Mouse (Mus musculus) urinary bladder, adult 2 months (tissue): ENCODE data around the gene Sap30l. TPM values are rescaled to one million over a fixed set of nuclear protein-coding genes. Genes with fewer than 3 reads are reported as not detected.
"Not testable (repeated sequence)": the region's sequence is repeated elsewhere in the genome, so short reads cannot be mapped to it uniquely, and the experiment has no call there.

ENCODE experiments used
- DNase-seq: peaks from one replicate; pipeline ENCODE4 v3.0.0; 2022; ENCODE audit warnings: low spot score
- polyA plus RNA-seq: library from polyadenylated mRNA; depleted of rRNA; stranded (reverse); fragments of >200 nt; gene quantifications from 2 replicates; pipeline ENCODE4 v1.2.3, GENCODE M21; 2012

Sap30l gene
- polyA plus RNA-seq, 1 experiment = 23.5 TPM

DNA sequence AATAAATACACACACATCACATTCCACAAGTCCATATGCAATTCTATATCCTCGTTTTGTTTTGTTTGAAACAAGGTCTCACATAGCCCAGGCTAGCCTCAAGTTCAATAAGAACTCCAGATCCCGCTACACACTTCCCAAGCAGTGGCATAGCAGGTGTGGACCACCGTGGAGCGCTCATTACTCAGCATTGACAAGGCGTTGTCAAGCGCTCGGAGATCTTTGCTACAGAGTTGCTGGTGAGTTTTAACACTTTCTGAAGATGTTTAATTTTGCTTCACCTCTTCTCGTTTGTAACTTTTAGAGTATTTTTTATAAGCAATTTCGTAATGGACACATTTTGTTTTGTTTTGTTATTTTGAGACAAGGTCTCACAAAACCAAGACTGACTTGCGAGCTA, 2.0 kb upstream of the Sap30l start:
- no peak for DNase-seq

DNA sequence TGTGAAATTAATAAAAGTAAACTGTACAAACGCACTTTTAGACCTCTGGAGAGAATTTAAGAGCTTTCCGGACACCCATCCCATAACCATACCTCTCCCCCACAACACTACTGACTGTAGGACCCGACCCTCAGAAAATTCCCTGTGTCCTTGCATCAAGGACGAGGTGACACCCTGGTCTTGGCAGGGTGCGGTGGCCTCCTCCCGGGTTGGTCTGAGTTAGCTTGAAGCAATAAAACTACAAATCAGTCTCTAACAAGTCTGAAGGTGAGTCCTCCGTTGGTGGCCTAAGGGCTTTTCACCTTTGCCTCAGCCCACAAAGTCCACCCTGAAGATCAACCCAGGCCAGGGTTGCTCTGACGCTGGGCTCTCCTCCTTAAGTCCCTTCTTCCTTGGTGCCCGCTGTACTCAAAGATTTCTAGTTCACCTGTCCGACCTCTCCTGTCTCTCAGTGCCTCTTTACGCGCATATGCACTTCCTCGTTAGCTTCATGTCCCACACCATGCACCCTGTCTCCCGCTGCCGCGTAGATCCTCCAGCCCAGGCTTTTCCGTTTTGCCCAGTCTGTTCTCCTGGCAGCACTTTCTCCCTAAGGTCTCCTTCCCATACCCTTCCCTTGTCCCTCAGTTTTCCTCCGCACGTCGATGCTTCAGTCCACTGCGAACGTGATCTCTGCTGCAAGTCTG, 1.0 kb upstream of the Sap30l start:
- no peak for DNase-seq

DNA sequence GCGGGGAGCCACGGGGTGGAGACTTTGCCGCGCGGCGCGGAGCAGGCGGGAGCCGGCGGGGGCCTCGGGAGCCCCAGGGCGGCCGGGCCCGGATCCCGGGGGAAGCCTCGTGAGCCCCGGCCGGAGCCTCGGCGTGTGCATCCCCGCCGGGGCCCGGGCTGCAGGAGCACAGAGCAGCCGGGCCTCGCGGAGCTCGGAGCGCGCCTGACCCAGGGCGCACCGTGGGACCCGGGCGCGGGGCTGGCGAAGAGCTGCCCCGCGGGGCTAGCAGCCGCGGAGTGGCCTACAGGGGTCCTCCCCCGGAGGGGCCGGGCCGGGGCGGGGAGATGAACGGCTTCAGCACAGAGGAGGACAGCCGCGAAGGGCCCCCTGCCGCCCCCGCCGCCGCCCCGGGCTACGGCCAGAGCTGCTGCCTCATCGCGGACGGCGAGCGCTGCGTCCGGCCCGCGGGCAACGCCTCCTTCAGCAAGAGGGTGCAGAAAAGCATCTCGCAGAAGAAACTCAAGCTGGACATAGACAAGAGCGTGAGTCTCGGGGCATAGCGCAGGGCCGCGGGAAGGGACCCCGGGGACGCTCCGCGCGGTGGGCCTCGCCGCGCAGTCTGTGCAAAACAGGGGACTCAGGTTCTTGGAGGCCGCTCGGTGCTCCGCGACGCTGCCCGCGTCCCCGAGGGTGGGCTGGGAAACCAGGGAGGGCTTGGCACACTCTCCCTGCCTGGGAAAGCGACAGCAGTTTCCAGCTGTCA, 501 bp downstream of the Sap30l start:
- peak; percentile 69 for DNase-seq

DNA sequence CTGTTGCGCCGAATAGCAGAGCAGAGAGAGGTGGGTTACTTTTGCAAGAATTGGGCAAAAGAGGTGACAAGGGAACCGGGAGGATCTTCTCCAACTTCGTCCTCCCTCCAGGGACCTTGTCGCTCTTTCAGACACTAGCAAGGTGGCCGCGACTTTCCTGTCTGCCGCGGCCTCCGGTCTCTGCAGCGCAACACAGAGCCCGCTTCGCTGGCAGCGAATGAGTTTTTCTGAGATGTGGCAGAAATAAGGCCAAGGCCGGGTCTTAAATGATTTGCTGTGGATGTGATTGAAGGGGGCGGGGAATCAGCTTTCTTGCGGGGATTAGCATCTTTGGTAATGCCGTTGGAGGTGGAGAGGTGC, 1.1 kb downstream of the Sap30l start:
- DNase-seq = no peak

DNA sequence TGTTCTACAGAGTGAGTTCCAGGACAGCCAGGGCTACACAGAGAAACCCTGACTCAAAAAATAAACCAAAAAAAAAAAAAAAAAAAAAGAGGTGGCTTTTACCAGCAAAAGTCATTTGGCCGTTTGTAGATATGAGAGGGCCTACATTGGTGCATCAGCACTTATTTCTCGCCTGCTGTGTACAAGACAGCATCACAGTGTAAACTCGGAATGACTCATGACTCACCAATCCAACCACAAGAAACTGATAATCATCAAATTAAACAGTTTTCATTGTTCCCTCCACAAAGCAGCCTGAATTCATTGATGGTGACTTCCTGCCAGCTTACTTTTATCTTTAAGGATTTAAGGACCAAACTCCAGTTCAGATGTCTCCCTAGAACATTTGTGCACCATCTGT, 3.6 kb downstream of the Sap30l start:
- no peak for DNase-seq

DNA sequence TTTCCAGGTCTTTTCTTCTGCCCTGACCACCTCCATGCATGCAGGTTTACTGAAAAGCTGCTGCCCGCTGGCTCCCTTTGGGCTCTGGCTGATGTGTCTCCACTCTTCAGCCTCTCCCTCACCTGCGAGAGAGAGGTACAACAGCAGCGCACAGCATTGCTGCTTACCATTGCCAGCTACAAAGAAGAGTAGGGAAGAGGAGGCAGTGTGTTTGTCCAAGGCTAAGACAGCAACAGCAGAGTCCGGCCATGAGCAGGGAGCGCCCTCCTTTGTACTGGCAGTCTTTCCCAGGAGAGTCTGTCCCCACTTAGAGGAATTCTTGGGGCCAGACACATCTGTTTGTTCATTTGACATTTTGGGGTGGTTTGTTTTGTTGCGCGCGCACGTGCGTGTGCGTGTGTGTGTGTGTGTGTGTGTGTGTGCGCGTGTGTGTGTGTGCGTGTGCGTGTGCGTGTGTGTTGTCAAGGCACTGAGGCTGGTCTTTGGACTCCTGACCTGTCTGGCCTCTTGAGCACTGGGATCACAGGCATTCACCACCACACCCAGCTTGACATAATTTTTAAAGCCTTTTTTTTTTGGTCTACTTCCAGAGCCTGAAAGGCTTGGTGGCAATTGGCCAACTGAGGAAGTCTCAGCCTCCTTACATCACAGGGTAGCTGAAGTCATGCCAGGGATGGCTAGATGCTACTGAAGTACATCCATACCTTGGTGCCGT, 7.7 kb downstream of the Sap30l start:
- no peak for DNase-seq

DNA sequence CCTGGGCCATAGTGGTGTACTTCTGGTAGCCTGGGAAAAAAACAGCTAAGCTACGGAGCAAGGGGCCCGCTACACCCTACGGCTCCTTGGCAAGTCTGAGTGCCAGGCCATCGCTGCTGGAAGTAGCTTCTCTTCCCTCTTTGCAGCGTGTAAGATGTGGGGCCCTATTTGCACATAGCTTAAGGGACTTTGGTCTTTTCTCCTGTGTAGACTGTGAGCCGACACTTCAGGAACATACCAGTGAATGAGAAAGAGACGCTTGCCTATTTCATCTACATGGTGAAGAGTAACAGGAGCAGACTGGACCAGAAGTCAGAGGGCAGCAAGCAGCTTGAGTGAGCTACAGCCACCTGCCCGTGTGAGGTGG, 8.3 kb downstream of the Sap30l start:
- no peak for DNase-seq

DNA sequence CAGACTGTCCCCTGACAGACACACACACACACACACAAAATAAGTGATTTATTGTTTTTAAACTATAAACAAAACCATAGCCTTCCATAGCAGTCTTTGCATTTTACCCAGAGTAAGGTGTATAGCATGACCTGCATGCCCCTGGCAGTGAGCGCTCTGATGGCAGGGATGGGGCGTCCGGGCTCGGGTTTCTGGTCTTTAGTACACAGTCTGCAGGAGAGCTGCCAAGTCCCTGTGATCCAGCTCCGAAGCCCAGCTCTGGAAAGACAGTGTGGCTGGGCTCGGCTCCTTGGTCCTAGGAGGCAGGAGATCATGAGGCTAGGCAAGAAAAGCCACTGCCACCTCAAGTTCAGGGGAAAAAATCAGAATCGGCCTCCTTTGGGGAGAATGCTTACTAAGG, 9.6 kb downstream of the Sap30l start:
- no peak for DNase-seq

DNA sequence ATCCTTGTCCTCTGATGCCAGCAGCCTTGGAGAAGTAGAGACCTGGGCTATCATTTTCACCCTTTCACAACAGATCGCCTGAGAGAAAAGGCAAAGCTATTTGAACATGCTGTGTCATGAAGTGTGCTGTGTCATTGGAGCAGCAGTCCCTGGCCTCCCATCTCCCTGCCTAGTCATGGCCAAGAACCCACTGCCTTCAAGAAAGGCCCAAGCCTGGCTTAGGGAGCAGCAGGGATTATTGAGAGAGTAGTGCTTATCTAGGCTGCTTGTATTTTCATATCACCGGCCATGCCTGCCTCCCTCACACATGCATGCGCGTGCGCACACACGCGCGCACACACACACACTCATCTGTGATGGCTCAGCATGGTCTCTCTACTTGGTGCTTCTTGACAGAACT, 10.8 kb downstream of the Sap30l start:
- no peak for DNase-seq

DNA sequence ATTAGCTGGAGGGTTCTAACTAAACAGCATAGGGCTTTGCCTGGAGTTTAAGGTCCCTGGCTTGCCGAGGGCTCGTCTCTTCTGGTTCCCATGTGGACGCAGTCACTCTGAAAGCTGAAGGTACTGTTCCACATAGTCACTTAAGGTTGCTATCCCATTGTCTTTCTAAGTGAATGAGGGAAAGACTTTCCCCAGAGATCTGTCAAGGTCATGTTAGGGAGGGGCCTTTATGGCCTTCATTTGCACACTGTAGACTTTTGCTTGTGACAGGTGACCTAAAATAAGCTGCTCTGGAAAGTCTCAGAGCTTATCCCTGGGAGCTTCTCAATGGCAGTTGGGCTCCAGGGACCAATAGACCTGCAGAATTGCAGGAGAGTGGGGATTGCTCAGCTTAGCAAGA, 12.2 kb downstream of the Sap30l start:
- no peak for DNase-seq

DNA sequence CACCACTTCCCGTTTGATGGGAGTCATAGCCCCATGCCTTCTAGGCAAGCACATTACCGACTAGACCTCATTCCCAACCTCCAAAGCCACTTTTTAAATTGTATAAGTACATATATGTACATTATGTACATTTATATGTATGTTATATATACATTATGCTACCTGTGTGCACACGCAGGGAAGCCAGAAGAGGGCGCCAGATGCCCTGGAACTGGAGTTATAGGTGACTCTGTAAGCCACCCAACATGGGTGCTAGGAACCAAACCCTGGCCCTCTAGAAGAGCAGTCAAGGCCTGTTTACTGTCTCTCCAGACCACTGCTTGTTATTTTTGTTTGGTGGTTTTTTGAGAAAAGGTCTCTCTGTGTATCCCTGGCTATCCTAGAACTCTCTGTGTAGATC, 16.8 kb downstream of the Sap30l start:
- DNase-seq = no peak

DNA sequence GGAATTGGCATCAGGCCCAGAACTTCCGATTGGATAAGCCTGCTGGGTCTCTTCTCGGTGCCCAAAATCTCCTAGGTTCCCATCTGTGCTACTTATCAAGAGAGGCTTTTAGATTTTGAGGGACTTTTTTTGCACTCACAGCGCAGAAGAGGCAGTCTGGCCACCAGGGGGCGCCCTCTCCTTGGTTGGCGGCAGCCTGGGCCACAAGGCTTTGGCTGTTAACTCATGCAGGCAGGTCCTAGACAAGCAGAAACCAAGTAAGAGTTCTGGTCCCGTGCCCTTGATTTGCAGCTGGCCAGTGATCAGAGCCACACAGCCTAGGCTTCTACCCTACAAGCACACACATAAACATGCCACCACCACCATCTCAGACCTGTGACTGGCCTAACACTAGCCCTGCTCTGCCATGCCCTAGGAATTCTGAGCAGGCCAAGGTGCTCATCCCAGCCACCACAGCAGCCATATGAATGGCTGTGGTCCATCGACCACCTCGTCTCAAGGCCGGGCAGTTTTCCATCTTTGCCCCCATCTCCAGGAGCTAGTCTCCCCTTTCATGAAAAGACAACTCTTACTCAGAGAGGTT, 18.7 kb downstream of the Sap30l start:
- DNase-seq = peak; percentile 85

DNA sequence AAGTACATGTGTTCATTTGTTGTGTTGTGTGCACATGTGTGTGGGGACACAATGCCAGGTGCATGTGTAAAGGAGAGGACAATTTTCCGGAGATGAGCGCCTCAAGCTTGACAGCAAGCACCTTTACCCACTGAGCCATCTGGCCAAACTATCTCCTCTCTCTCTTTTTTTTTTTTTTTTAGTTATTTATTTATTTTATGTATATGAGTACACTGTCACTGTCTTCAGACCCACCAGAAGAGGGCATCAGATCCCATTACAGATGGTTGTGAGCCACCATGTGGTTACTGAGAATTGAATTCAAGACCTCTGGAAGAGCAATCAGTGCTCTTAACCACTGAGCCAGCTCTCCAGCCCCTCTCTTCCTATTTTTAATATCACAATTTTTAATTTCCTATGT, 21.7 kb downstream of the Sap30l start:
- not testable (repeated sequence) for DNase-seq

DNA sequence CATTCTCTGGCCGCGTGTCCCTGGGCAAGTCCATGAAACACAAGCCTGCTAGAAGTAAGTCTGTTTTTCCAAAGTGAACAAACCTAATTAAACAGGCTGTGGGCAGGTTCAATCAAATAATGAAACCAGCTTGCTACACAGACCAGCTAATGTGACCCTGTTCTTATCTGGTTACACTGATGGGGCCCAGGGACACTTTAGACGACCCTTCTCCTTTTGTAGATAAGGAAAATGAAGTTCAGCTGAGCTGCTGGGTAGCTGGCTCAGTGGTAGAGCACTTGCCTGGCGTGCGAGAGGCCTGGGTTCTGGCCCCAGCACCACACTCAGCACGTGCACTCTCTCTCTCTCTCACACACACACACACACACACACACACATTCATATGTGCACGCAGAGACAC, 22.3 kb downstream of the Sap30l start:
- DNase-seq = no peak

DNA sequence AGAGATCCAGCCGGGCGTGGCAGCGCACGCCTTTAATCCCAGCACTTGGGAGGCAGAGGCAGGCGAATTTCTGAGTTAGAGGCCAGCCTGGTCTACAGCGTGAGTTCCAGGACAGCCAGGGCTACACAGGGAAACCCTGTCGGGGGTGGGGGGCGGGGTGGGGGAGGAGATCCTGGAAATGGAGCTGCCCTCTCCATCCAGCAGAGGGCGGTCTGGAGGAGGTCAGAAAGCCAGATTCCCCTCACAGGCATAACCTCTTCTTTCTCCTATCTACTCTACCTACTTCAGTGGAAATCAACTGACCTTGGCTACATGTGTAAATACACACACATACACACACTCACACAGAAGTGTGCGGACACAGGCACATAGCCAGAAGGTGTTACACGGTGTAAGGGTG, 23.8 kb downstream of the Sap30l start:
- not testable (repeated sequence) for DNase-seq

DNA sequence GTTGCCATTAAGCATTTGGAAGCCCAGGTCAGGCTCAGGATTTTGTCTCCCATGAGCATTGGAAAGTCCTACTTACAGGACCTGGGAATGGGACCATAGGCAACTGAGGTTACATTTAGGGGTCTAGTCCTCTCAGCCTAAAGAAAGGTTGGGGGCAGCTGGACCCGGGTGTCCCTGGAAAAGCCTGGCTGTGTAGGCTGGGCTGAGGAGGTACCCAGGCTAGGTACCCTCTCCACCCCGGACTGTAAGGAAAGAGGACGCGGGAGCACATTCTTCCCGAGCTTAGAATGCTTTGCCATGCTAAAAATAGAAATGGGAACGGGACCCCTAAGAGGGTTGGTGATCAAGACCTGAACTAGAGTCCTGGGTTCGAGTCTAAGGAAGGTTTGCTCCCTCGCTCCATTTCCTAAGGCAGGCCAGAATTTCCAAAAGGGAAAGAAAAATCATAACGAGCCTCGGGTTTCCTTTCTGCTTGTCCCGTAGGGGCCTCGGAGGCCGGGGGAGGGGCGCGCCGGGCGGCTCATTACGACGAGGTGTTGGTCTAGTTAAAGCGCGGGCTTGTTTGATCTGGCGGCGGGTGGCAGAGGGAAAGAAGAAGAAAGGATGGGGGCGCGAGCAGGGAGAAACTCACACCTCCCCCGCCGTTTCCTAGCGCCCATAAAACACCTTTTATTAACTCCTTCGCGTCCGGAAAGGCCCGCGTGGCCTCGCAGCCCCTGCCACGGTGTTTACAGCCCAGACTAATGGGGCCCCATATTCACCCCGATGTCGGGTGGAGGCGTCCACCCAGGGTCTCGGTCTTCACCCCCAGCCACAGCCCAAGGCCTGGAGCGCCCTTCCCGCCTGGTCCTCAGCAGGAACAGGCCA, 25.8 kb downstream of the Sap30l start:
- no peak for DNase-seq

DNA sequence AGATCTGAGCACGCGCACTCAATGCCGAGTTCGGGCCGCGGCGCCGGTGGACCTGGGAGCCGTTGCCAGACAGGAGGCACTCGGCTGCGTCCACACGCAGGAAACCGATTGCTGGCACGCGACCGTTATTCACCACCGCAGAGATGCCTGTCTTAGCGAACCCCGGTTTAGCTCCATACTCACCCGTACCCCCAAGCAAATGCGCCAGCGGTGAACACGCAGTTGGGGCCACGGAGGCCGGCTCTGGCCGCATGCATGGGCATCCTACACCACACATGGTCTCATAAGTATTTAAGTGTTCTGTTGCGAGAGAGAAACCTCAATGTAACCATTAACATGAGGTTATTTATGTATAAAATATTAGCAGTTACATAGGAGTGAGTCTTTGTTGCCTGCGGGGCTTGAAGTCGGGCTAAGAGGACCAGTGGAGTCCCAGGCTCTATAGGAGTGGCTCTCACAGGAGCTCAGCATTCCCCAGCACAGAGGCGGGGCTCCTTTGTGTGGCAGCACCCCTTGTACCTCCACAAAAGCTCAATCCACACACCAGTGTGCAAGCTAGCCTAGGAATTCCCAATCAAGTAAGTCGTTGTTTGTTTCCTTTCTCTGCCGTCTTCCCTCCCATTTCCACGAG, 26.6 kb downstream of the Sap30l start:
- DNase-seq = no peak

DNA sequence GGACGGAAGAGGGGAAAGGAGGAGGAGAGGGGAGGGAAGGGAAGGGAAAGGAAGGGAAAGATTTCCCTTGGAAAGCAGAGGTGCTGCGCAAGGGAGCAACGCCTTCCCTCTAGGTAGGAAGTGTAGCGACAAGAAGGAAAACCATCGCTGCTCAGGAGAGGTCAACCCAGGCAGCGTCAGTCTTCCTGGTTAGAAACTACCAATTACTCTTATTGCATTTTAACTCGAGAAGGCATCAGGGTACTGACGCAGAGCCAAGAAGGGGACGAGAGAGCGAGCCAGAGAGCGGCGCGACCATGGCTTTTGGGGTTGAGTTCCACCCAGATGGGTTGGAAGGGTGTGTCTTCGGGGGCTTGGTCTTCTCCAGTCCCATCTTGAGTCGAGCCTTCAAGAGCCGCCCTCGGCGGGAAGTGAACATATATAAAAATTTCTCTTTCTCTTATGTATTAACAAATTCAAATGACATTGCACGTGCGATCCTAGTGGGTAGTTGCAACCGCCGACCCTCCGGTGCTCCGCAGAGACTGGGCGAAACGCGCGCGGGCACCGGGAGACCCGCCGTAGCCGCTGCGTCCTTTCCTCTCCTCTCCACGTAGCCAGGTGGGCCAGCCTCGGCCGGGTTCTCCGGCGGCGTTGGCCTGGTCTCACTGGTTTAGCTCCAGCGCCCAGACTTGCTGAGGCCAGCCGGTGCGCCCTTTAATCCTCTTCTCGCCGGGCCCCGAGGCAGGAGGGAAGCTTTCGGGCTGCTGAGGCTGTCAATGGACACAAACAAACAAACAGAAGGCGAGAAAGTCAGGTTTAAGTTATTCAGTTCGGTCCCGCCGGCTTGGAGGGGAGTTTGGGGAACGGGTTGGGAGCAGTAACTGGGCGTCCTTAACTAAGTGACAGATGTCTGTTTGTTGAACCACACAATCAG, 27.8 kb downstream of the Sap30l start:
- DNase-seq = no peak

DNA sequence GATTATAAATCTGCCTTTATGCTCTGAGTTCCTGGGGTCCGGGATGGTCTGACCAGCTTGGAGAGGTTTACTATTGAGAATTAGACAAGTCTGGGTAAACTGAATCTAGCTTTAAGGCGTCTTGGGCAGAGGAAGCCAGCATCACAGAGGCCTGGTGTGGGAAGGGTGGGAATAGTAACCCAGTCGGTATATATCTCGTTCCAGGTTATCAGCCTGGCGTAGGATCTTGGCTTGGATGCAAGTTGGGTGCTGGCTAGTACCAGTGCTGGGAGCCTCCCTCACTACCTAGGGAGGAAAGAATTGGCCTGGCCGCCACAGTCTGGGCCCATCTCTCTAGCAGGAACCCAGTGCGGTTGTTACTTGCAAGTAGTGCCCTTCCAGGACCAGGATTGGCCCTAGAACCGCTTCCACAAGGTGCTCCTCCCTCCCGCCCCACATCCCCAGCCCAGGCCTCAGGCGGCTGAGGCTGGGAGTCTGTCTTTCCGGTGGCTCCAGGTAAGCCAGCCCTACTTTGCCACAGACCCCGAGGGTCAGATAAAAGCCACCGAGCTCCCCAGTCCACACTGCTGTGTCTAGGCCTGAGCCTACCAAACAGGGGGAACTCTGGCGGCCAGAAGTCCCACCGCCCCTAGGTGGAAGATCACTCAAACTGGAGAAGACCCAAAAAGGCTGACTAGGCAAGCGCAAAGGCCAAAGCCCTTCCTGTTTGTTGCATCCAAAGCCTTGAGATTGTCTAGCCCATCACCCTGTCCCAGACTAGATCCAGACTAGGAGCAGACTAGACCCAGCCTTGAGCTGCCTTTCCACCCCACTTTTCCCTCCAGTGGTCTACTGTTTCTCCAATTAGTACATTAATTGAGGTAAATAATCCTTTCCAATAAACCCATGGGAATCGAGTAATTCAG, 28.7 kb downstream of the Sap30l start:
- no peak for DNase-seq
